Mouse (Mus musculus): ENCODE results near the gene Slk.

DNA sequence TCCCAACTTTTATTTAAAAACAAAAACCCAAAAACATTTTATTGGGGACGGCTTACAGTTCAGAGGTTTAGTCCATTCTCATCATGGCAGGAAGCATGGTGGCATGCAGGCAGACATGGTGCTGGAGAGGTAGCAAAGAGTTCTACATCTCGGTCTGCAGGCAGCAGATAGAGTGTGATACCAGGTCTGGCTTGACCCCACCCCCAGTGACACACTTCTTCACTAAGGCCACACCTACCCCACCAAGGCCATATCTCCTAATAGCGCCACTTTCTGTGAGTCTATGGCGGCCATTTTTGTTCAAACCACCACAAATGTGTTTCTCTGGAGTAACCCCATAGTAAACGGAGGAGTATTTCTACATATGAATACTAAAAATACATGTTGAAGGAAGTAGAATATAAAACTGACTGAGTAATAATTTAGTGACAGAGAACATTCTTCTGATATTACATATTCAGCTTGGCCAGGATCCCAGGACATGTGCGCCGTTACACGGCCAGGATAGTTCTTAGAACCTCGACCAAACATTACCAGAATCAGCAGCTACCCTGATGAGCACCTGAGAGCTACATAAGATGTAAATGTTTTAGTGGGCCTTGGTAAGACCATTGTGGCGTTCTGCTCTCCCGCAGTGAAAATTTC, 30.9 kb upstream of the Slk start:
- no peak for TF ChIP-seq MEF2A (IDR thresholded peaks at IDR 0.05; ENCODE audit: borderline replicate concordance, low read depth, low read length)
- TF ChIP-seq MAX (IDR thresholded peaks at IDR 0.05; ENCODE audit: low read length): no peak
- TF ChIP-seq POLR2A (IDR thresholded peaks at IDR 0.05; ENCODE audit: low read depth, low read length): no peak
- TF ChIP-seq BHLHE40 (IDR thresholded peaks at IDR 0.05; ENCODE audit: low read depth, low read length): no peak
- no peak for TF ChIP-seq ETS1 (conservative IDR thresholded peaks at IDR 0.05; ENCODE audit: low read depth, low read length)
- no peak for TF ChIP-seq CTCF (conservative IDR thresholded peaks at IDR 0.05 in 1 of 2, IDR thresholded peaks at IDR 0.05 in 1 of 2; ENCODE audit: low read depth in 2 of 2, low read length in 2 of 2)
- no peak for TF ChIP-seq ELF1 (IDR thresholded peaks at IDR 0.05; ENCODE audit: low read depth, low read length)
- TF ChIP-seq MAFK (IDR thresholded peaks at IDR 0.05; ENCODE audit: insufficient replicate concordance, low read length): no peak
- TF ChIP-seq MYC (IDR thresholded peaks at IDR 0.05; ENCODE audit: low read depth, low read length): no peak
- TF ChIP-seq ZNF384 (IDR thresholded peaks at IDR 0.05; ENCODE audit: low read depth, low read length): no peak
- no peak for TF ChIP-seq TCF12 (IDR thresholded peaks at IDR 0.05; ENCODE audit: low read depth, low read length)
- no peak for TF ChIP-seq SIN3A (IDR thresholded peaks at IDR 0.05; ENCODE audit: low read length)
- TF ChIP-seq POLR2AphosphoS2 (IDR thresholded peaks at IDR 0.05; ENCODE audit: low read depth, low read length): no peak

Measured in CH12.LX (cell line).